Mouse (Mus musculus) brown adipose tissue, adult 24 weeks (tissue): ENCODE measurements around the gene Ing4. TPM values are rescaled to one million over a fixed set of nuclear protein-coding genes. Genes with fewer than 3 reads are reported as not detected.

ENCODE experiments used
- H3K27ac ChIP-seq: fragments of 200-500 bp; replicated peaks from 2 replicates; pipeline ENCODE4 v1.5.1; 2012; ENCODE audit warnings: low read depth, mild to moderate bottlenecking, low read length
- H3K4me1 ChIP-seq: fragments of 200-500 bp; 2 replicates; pipeline ENCODE4 v1.6.1; 2012; ENCODE audit warnings: low read length, mixed read lengths; ENCODE audit not compliant: control insufficient read depth, insufficient read depth, insufficient read length
- H3K4me3 ChIP-seq: fragments of 200-500 bp; 2 replicates; pipeline ENCODE4 v1.5.1; 2012; ENCODE audit warnings: low read depth, mild to moderate bottlenecking, low read length, moderate library complexity; ENCODE audit not compliant: insufficient read depth
- polyA plus RNA-seq: library from polyadenylated mRNA; stranded (reverse); fragments of >200 nt; gene quantifications from 2 replicates; pipeline ENCODE4 v1.2.4, GENCODE M21; 2012; ENCODE audit not compliant: missing spikeins, insufficient read depth, insufficient read length

The Ing4 gene
- polyA plus RNA-seq, 1 experiment = 34.0 TPM

- Histone ChIP-seq H3K4me3 (no peak within 1 kb of the TSS), H3K4me1 (no peaks in the 10 kb centered on the region), H3K27ac (no peak within 1 kb of the TSS)
These were observed 28.0 kb downstream of the Ing4 start, which contains the start of gene Lpar5 for GRCm38 (mm10) chr6:125067571-125067995. TSS of gene Lpar5 (plus strand) at chr6:125067920.

DNA sequence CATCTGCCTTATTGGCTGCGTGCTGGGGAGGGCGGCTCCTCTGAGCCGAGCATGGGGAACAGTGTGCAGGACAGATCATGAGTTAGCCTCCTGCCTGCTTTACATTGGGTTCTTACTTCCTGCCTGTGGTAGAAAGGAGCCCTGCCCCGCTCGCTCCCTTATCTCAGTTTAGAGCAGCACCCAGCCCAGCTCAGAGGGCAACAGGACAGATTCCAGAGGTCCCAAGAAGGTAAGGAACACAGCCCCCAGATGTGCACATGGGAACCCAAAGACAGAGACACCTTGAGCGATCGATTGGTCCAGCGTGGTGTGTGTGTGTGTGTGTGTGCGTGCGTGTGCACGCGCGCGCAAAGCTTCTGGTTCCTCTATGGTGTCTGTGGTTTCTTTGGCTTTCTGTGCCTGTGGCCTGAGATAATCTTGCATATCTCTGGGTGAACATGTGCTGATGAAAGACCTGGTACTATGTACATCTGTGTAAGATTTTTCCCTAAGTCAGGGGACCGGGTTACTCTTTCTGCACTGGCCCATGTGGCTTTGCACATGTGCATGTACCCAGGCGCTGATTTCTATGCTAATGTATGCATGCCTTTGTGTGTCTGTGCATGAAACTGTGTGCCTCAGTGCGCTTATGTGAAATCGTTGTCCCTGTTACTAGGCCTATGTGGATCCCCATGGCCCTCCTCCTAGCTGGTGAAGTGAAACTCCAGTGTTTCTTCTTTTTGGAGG, 31.8 kb downstream of the Ing4 start:
- Histone ChIP-seq H3K4me3 (peak overlapping the region; percentile 26; the same call in 1 of the 2 replicates), H3K27ac (no peak overlapping the region; the same call in 1 of the 2 replicates), H3K4me1 (no peaks in the 10 kb centered on the region)

GRCm38 (mm10) chr6:125071896-125072279, 32.3 kb downstream of the Ing4 start:
- Histone ChIP-seq H3K27ac (no peak overlapping the region), H3K4me3 (no peak overlapping the region), H3K4me1 (no peaks in the 10 kb centered on the region)

DNA sequence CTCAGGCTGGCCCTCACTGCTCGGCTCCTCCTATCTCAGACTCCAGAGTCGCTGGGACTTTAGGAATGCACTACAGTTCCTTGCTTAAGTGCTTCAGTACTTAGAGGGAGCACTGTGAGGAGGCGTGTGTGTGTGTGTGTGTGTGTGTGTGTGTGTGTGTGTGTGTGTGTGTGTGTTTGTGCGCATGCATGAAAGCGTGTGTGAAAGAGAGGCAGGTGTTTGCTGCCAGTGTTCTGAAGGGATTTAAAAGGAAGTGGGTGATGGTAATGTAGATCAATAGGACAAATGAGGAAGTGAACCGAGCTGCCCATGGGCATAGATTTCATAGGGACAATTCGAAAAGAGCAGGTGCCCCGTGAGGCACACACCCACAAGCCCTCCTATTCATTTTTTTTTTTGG, 34.3 kb downstream of the Ing4 start:
- Histone ChIP-seq H3K4me3 (no peak overlapping the region), H3K4me1 (no peaks in the 10 kb centered on the region), H3K27ac (no peak overlapping the region)

DNA sequence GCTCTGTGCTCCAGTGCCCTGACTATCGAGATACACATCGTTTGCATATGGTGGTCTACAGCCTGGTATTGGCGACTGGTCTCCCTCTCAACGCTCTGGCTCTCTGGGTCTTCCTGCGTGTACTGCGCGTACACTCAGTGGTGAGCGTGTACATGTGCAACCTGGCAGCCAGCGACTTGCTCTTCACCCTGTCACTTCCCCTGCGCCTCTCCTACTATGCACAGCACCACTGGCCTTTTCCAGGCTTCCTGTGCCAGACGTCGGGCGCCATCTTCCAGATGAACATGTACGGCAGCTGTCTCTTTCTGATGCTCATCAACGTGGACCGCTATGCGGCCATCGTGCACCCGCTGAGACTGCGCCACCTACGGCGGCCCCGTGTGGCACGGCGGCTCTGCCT, 41.8 kb downstream of the Ing4 start:
- Histone ChIP-seq H3K4me3 (peak overlapping the region; percentile 46), H3K27ac (no peak overlapping the region), H3K4me1 (no peaks in the 10 kb centered on the region)

DNA sequence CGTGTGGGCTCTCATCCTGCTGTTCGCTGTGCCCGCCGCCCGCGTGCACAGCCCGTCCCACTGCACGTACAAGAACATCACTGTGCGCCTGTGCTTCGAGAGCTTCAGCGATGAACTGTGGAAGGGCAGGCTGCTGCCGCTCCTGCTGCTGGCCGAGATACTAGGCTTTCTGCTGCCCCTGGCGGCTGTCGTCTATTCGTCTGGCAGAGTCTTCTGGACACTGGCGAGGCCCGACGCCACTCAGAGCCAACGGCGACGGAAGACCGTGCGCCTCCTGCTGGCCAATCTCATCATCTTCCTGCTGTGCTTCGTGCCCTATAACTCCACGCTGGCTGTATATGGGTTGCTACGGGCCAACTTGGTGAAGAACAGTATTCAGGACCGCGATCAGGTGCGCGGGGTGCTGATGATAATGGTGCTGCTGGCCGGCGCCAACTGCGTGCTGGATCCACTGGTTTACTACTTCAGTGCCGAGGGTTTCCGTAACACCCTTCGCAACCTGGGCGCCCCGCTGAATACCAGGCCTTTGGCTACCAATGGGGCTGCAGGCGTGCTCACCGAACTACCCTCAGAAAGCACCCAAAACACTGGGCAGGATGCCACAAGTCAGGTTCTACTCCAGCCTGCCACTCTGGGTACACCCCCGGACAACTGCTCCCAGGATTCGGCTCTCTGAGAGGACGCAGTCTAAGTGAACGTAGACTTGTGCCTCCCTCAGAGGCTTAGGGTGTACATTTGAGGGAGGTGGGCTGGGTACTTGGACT, 42.4 kb downstream of the Ing4 start:
- no peaks in the 10 kb centered on the region for H3K4me1 ChIP-seq
- peak overlapping the region; percentile 46 for H3K4me3 ChIP-seq
- no peak overlapping the region for H3K27ac ChIP-seq

GRCm38 (mm10) chr6:125082801-125083386, 43.3 kb downstream of the Ing4 start:
- Histone ChIP-seq H3K4me3 (no peak overlapping the region), H3K27ac (no peak overlapping the region), H3K4me1 (no peaks in the 10 kb centered on the region)

GRCm38 (mm10) chr6:125084424-125084823, 44.9 kb downstream of the Ing4 start:
- Histone ChIP-seq H3K27ac (no peak overlapping the region), H3K4me1 (peaks cover 4% of the 10 kb centered on the region), H3K4me3 (no peak overlapping the region)

DNA sequence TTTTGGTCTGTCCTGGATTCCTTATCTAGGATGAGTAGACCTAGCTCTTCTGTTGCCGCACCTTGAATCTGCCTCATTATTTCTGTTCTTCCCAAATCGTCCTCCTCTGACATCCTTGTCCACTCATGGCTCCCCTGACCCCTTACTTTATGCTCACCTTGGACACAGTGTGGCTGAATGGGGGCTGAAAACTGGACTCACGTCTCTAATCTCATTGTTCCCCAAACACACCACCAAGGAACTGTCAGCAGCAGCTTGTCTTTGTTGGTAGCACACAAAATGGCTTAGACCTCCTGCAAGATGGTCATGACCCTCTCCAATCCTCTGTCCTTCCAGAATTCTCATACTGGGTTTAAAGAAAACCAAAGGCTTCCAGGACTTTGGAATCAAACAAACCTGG, 48.4 kb downstream of the Ing4 start:
- no peak overlapping the region; the same call in 1 of the 2 replicates for H3K27ac ChIP-seq
- peaks cover 11% of the 10 kb centered on the region for H3K4me1 ChIP-seq
- H3K4me3 ChIP-seq = no peak overlapping the region

GRCm38 (mm10) chr6:125088561-125089321, 49.2 kb downstream of the Ing4 start:
- Histone ChIP-seq H3K4me1 (peaks cover 11% of the 10 kb centered on the region), H3K4me3 (peak overlapping the region; percentile 4; the same call in 1 of the 2 replicates), H3K27ac (peak overlapping the region; percentile 75)

- Histone ChIP-seq H3K4me3 (peak overlapping the region; percentile 48), H3K27ac (peak overlapping the region; percentile 94)
These were observed 50.2 kb downstream of the Ing4 start for GRCm38 (mm10) chr6:125089521-125090321.

DNA sequence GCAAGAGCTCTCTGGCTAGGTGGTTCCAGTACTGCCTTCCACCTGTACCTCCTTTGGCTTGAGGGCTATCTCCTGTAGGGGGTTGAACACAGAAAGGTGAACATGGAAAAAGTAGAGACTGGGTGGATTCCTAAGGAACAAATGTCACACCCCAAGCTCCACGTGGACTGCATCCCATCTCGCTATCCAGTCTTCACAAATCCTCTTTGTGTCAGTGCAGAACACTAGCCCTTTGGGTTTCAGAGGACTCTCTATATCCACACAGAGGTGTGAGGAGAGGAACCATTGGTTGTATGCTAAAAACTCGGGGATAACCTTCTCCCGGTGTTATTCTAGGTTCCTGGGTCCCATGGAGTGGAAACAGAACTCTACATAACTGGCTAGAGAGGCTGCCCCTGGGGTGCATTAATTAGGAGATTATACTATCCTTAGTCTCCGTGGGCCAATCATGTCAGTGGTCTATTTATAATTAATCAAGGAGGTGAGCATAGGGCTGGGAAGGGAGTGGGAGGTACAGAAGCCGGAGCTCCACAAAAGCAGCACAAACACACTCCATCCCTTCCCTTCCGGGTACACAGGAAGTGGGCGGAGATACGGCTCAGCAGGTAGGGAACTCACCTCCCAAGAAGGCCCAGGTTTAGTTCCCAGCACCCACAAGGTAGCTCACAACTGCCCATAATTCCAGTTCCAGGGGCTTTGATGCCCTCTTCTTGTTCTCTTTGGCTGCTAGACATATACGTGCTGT, 51.0 kb downstream of the Ing4 start:
- no peak overlapping the region for H3K4me3 ChIP-seq
- peak overlapping the region; percentile 53 for H3K27ac ChIP-seq

More at GRCm38 (mm10) chr6:125089521-125090321, 50.2 kb downstream of the Ing4 start:
- H3K4me1 ChIP-seq = peaks cover 11% of the 10 kb centered on the region

DNA sequence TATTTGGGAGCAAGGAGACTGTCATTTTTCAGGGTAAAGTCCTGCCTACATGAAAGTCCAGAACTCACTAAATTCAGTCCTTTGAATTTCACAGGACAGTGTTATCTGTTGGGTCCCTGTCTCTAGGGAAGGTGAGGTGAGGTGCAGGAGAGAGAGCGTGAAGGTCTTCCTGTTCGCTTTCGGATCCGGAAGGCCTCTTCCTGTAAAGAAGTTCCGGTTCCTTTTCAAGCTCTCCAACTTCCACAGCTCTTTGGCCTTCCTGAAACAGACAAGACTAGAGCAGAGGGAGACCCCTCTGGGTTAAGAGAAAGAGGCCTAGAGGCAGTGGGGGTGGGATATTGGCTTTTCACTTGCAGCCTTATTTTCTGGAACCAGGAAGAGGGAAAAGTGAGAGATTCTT, 52.8 kb downstream of the Ing4 start:
- H3K4me3 ChIP-seq = no peak overlapping the region
- peak overlapping the region; percentile 69 for H3K27ac ChIP-seq
- H3K4me1 ChIP-seq = peaks cover 11% of the 10 kb centered on the region

More for the DNA sequence above, 51.0 kb downstream of the Ing4 start:
- H3K4me1 ChIP-seq = peaks cover 11% of the 10 kb centered on the region
